Mouse (Mus musculus) brain, embryonic 14.5 days (tissue): ENCODE data around the gene Mrs2.

Experiments
- CTCF ChIP-seq: fragments of 200-500 bp; IDR thresholded peaks from 2 replicates; pipeline ENCODE4 v1.5.1; 2012; ENCODE audit warnings: inconsistent platforms, mild to moderate bottlenecking, moderate library complexity, borderline replicate concordance; ENCODE audit not compliant: insufficient read depth, insufficient read length; ENCODE audit errors: extremely low read depth
- POLR2A ChIP-seq: fragments of 200-500 bp; IDR thresholded peaks from 2 replicates; pipeline ENCODE4 v1.6.1; 2012; ENCODE audit warnings: mild to moderate bottlenecking, inconsistent platforms, borderline replicate concordance; ENCODE audit not compliant: poor library complexity, insufficient read depth, insufficient read length, severe bottlenecking; ENCODE audit errors: extremely low read depth

- TF ChIP-seq CTCF (no peak), POLR2A (no peak)
Measured at GRCm38 (mm10) chr13:25018316-25018715, 1.9 kb downstream of the Mrs2 start.
